Mouse (Mus musculus) urinary bladder, postnatal 14 days (tissue): ENCODE results near the gene Olfr352.

Experiments used
- DNase-seq: peaks from one replicate; pipeline ENCODE4 v3.0.0; 2021; ENCODE audit warnings: low spot score

Gene Olfr352

GRCm38 (mm10) chr2:36868160-36868559, at the start of gene Olfr352:
Olfr352 (plus strand) TSS chr2:36868460.
- no peak for DNase-seq

GRCm38 (mm10) chr2:36846010-36846409, 22.2 kb upstream of the Olfr352 start, which contains the start of gene Olfr350:
Olfr350 (plus strand) TSS chr2:36846310.
- no peak for DNase-seq

- DNase-seq, result no peak
Observed at GRCm38 (mm10) chr2:36862560-36862959, 5.7 kb upstream of the Olfr352 start, which contains the start of gene Olfr351. Olfr351 (minus strand) TSS chr2:36862660.

- no peak for DNase-seq
Observed at GRCm38 (mm10) chr2:36892836-36893235, 24.6 kb downstream of the Olfr352 start, which contains the start of gene Olfr353. Olfr353 (minus strand) TSS chr2:36892936.

GRCm38 (mm10) chr2:36897114-36897513, 28.9 kb downstream of the Olfr352 start:
- no peak for DNase-seq

- no peak for DNase-seq
Observed at GRCm38 (mm10) chr2:36905380-36905779, 37.1 kb downstream of the Olfr352 start, which contains the start of gene Olfr354. Olfr354 (plus strand) TSS chr2:36905680.
